Mouse (Mus musculus) layer of hippocampus, adult 9-10 months (tissue): Measurements from ENCODE around the gene Ccdc180.
A peak's percentile ranks its signal among the peaks of the same experiment; 100 is the strongest.

Experiments
- DNase-seq: peaks from one replicate; pipeline ENCODE4 v3.0.0; 2022; ENCODE audit warnings: low spot score

Ccdc180 gene

DNA sequence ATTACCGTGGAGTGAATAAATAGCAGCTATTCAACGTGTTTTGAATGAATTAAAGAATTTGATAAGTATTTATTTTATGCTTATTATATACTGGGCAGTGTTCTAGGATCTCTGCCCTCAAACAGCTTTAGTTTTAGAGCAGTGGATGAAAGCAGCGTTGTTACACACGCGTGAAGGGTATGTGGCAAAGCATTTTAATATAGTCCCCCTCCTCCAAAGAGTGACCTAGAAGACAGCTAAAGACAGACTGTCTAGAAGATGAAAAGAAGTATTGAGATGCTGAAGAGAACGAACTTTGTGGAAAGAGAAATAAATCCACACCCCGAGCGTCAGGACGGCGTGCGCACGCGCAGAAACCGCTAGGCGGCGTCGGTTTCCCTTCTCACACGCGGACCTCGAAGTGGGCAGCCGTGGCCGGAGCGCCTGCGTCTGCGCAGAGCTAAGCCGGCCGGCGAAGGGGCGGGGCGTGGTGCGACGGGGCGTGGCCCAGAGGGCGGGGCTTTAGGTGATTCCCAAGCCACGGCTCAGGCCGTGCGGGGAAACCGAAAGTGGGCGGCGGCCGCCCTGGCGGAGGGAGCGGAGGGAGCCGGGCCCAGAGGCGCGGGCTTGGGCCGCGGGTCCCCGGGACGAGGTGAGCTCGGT is 81.8 kb downstream of the Ccdc180 start:
- DNase-seq: peak; percentile 95

DNA sequence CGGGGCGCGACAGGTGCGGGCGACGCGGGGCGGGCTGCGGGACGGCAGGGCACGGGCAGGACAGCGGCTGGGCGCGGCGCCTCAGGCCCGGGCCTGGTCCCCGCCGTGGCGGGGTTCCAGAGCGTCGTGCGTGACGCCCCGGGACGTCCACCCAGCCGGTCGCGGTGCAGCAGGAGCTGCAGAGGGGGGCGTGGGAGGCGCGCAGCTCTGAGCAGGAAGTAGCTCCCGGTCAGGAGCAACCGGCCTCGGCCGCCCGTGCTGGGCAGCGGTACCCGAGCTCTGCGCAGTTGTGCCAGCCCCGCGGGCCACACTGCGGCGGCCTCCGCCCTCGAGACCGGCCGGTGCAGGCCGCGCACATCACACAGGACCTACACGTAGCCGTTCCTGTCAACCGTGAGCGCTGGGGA is 82.3 kb downstream of the Ccdc180 start:
- no peak for DNase-seq

DNA sequence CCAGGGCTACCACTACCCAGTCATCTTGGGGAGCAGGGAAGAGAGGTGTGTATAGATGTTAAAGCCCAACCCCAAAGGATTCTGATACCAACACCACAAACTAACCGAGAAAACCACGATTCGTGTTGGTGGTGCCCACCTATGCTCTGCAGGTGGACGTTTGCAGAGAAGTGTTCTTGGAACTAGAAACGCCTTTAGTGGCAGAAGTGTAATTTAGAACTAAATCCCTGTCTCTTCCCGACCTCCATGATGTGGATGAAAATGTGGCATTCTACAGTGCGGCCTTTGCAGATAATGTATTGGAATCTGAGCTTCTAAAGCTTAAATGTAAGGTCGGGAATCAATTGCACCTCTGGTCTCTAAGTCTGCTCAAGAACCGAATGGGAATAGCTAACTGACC is 82.8 kb downstream of the Ccdc180 start:
- DNase-seq: no peak

DNA sequence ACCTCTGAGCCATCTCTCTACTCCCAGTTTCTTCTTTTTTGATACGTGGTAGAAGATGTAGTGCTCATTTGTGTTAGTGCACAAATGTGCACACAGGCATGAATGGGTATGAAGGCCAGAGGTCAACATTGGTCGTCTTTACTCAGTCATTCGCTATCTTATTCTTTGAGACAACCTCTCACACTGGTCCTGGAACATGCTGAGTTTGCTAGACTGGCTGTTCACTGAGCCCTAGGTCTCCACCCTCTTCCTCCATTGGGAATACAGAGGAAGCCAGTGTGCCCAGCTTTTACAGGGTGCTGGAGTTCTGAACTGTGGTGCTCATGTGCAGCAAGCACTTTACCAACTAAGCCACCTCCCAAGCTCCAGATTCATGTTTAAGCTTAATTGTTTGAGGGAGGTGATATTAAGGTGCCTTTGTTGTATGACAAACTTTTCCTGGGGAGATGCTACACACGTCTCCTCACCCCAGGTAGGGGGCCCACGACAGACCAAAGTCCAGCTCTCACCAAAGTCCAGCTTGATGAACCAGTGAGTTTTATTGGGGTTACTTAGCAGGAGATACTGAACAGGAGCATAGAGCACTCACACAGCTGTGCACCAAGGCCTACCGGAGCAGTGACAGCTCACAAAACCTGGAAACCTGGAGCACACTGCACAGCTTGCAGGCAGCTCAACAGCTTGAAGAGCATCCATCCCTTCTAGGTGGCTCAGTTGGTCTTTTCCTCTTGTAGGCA is 87.0 kb downstream of the Ccdc180 start:
- no peak for DNase-seq

DNA sequence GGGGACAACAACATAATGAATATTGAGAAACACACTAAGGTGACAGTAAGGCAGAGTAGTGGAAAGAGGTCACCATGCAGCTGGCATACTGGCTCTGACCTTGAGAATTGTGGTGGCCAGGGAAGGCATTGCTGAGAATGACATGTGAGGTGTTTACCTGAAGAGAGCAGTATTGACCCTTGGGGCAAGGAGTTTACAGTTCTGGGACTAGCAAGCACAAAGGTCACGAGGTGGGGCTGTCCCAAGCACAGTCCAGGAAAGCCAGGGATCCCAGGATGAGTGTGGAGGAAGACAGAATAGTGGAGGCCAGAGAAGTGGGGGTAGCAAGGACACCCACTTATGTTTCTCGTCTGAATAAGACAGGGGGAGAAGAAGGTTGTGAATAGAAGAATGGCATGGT is 89.8 kb downstream of the Ccdc180 start:
- no peak for DNase-seq

DNA sequence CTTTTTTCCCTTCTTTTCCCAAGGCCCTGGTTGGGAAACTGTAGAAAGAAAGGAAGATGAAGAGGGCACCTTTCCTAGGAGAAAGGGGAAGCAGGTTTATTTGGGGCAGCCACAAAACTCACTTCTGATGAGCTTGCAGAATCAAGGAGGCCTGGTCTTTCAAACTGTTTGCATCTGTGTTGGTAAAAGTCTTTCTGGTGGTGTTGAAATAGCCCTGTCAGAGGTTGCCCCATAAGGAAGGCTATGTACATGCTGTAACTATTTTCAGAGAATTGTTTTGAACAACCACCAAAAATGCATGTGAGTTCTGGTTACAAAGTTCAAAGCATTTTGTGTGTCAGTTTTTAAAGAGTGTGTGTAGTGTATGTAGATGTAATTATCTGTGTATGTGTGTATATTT is 91.0 kb downstream of the Ccdc180 start:
- DNase-seq: no peak

DNA sequence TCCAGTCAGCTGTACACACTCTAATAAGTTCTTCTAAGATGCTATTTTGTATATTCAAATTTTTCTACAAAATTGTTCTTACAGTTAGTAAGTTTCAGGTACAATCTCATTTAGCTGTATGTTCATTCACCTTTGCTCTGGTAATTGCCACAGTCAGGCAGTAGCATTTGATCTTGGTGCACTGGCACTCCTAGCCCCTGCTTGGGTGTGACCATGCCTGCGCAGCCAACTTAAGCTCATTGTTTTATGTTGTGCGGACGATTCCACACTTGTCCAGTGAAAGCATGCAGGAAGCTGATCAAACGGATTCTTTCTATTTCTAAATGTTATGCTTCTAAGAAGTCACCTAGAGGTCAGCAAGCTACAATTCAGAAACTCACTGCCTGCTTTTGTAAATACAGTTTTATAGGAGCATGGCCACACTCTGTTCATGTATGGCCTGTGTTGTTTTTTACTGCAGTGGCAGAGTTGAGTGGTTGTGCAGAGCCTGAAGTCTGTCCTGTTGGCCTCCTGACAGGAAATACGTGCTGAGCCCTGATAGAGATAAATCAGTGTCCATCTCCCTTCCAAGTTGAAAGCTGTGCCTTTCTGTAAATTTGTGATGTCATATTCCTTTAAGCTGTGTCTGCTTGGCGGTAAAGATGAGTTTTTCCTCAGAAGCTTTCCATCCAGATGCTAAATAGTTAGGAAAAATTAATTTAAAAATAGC is 100.5 kb downstream of the Ccdc180 start:
- DNase-seq: no peak

DNA sequence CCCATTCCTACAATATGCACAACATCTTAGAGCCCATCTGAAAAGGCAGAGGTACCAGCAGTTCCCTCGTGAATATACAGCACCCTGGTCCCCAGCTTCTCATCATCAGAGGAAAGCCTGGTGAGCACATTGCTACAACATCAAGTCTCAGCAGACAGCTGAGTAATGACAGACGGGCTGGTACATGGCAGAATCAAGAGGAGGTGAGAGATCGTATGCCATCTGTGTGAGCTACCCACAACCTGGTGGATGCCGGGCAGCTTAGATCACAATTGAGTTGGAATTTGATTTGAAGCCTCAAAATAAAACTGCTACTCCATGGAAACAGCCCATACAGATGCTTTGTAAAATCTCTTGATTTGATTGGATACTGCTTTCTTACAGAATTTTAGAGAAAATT is 108.4 kb downstream of the Ccdc180 start:
- DNase-seq: peak; percentile 38
